Mouse (Mus musculus) adrenal gland, adult 8-10 months (tissue): Measurements from ENCODE around the gene Olfr114. TPM values are rescaled to one million over a fixed set of nuclear protein-coding genes. Genes with fewer than 3 reads are reported as not detected.

ENCODE experiments used
- DNase-seq: peaks from one replicate; pipeline ENCODE4 v3.0.0; 2022
- total RNA-seq, 4 experiments: library from RNA; stranded (reverse); gene quantifications; 2 replicates each; pipeline ENCODE4 v1.2.4; 2022

Olfr114 gene
- total RNA-seq = not detected

DNA sequence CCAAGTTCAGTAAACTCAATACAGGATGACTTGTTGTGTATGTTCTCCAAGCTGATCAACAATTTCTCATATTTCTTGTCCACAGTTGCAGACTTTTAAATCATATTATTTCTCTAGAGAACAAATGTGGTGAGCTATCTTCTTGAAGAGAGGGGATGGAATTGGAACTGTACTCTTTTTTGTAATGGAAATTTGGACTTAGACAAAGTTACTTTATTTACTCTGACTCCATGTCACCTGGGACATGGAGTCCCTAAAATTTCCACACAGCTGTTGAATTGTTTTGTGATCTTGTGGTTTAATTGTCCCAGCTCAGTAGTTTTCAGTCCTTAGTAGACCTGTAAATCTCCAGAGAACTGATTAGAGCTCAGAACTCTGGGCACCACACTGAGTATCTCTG lies at the start of gene Olfr114:
Gene Olfr114 (minus strand): TSS at position 101 of the 400 bp plus-strand sequence.
- no peak for DNase-seq

DNA sequence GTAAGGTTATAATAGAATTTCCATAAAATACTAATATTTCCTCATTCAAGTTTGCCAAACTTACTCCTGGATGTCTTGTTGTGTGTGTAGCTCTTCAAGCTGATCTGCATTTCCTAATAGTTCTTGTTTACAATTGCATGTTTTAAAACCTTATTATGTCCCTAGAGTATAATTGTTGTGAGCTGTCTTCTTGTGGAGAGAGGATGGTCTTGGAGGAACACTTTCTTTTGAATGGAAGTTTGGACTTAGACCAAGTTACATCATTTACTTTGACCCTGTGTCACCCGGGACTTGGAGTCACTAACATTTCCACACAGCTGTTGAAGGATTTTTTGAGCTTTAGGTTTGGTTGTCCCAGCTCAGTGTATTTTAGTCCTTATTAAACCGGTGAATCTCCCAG lies 34.5 kb upstream of the Olfr114 start, which contains the start of the genes Olfr115 and Olfr116:
Gene Olfr115 (minus strand): TSS at position 101 of the 400 bp plus-strand sequence.
Gene Olfr116 (minus strand): TSS at position 191 of the 400 bp plus-strand sequence.
- no peak for DNase-seq

DNA sequence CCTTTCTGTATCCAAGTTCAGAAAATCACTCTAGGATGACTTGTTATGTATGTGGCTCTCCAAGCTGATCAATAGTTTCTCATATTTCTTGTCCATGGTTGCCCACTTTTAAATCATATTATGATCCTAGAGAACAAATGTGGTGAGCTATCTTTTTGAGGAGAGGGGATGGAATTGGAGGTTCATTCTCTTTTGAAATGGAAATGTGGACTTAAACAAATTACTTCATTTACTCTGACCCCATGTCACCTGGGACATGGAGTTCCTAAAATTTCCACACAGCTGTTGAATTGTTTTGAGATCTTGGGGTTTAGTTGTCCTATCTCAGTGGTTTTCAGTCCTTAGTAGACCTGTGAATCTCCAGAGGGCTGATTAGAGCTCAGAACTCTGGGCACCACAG lies 15.0 kb downstream of the Olfr114 start, which contains the start of gene Olfr113:
Gene Olfr113 (minus strand): TSS at position 101 of the 400 bp plus-strand sequence.
- no peak for DNase-seq

DNA sequence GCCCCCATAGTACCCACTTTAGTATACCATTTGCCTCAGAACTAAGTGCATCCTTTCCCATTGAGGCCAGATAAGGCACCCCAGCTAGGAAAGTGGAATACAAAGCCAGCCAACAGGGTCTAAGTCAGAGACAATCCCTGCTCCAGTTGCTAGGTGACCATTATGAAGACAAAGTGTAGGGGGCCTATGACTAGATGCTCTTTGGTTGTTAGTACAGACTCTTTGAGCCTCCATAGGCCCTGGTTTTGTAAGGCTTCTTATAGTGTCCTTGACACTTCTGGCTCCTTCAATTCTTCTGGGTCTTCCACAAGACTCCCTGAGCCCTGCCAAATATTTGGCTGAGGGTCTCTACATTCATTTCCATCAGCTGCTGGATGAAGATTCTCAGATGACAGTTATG lies 23.2 kb downstream of the Olfr114 start, which contains the start of gene Olfr112:
Gene Olfr112 (minus strand): TSS at position 101 of the 400 bp plus-strand sequence.
- DNase-seq = no peak

DNA sequence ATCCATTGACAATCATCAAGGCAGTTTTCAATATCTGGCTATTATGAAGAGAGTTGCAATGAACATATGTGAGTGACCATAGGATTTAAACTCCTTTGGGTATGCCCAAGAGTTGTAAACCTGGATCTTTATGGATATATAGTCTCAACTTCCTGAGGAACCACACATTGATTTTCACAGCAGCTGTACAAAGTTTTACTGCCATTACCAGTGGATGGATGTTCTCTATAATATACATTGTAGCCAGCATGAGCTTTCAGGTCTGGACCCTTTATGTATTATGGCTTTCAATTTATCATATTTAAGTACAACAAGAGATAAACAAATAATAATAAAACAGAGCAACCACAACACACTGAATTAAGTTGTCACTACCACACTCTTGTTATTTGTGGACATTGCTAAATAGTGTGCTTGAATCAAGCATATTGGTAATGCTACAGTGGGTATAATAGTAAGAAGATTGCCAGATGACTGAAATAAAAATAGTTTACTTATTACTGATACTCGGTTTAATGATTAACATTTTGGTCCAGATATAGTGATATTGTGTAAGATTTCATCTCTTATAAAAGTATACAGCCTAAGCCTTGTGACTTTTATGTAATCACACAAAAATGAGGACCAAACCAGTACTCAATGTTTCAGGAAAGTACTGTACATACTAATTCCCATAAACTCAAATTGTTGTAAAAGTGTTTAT lies 33.5 kb downstream of the Olfr114 start:
- no peak for DNase-seq

DNA sequence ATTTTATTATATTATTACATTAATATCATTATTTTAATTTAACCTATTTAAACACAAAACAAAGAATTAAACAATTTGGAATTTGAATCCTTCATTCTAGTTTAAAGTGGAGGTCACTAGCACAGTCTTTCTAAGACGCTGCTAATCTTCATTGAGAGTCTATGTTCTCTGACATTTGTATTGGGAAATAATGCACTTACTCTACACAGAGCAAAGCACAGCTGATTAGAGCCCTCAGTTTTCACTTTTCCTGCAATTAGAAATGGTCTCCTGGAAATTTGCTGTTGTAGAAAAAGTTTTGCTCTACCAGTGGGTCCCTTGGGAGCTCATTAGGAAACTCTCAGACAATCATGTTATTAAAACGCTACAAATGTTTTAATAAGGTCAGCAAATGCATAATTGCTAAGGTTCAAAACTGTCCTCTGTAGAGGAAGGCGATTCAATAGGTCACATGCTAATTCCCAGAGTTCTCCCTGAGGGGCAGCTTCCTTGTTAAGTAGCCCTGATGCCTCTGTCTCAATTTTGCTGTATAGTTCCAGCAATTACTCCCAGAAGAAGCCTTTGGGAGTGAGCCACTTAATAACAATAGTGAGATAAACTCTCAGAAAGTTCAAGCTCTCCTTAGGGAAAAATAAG lies 48.6 kb downstream of the Olfr114 start:
- DNase-seq = no peak

DNA sequence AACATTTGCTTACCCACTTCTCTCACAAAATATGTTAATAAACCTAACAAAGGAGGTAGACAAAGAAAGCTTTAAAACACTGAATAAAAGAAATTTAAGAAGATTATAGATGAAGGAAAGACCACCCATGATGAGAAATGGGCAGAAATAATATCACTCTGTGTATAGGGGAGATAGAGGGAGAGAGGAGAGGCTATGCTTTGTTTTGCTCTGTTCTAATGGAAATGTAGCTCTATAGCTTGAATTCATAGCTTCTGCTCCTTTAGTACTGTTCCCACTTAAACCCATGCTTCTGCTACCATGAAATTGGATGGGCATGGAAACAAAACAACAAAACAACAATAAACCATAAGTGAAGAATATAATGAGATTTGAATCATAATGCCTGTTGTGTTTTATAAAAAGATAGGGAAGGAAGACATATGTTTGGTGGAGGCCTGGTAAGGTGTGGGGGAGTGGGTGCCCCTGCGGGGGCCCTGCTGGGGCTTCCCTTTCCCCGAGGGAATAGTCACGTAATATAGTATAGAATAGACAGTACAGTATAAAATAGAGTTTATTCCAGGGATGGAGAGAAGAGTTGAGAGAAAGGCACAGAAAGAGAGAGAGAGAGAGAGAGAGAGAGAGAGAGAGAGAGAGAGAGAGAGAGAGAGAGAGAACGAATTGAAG lies 51.0 kb downstream of the Olfr114 start:
- DNase-seq = no peak

Other genes starting within 250 kb of the Olfr114 start
- not detected for gene Olfr104-ps, start 233.2 kb downstream of the Olfr114 start, total RNA-seq
- not detected for gene Olfr105-ps, start 213.7 kb downstream of the Olfr114 start, total RNA-seq
- gene Olfr106-ps, start 202.3 kb downstream of the Olfr114 start, total RNA-seq = not detected
- not detected for gene Olfr107, start 193.5 kb downstream of the Olfr114 start, total RNA-seq
- not detected for gene Olfr108, start 147.3 kb downstream of the Olfr114 start, total RNA-seq
- gene Olfr109, start 133.8 kb downstream of the Olfr114 start, total RNA-seq = not detected
- 1 to 10 TPM; 1.6 to 7.5 (median 3.9) TPM for gene H2-M2, start 109.2 kb downstream of the Olfr114 start, total RNA-seq
- under 1 TPM in 1 of 4 experiments, not detected in 3; 0.30 TPM for gene Olfr110, start 100.3 kb downstream of the Olfr114 start, total RNA-seq
- gene Olfr111, start 84.7 kb downstream of the Olfr114 start, total RNA-seq = 1 to 10 TPM in 1 of 4 experiments, under 1 TPM in 3; 0.21 to 1.4 (median 0.56) TPM
- not detected for gene Olfr112, start 23.3 kb downstream of the Olfr114 start, total RNA-seq
- gene Olfr113, start 15.1 kb downstream of the Olfr114 start, total RNA-seq = not detected
- gene Olfr115, start 34.4 kb upstream of the Olfr114 start, total RNA-seq = not detected
- not detected for gene Olfr116, start 34.5 kb upstream of the Olfr114 start, total RNA-seq
- gene Olfr117, start 71.0 kb upstream of the Olfr114 start, total RNA-seq = not detected
- not detected for gene Olfr118, start 74.2 kb upstream of the Olfr114 start, total RNA-seq
- gene Olfr119, start 103.8 kb upstream of the Olfr114 start, total RNA-seq = not detected
- gene Olfr120, start 129.1 kb upstream of the Olfr114 start, total RNA-seq = not detected
- gene Olfr121, start 156.1 kb upstream of the Olfr114 start, total RNA-seq = not detected
- gene Olfr122, start 175.9 kb upstream of the Olfr114 start, total RNA-seq = not detected
- gene Olfr123, start 200.8 kb upstream of the Olfr114 start, total RNA-seq = not detected
- not detected for gene Olfr124, start 207.1 kb upstream of the Olfr114 start, total RNA-seq
- not detected for gene Olfr125, start 240.2 kb upstream of the Olfr114 start, total RNA-seq